Mouse (Mus musculus) WW6 (cell line): Measurements from ENCODE around the gene Supt6.

Experiments
- DNase-seq: peaks from one replicate; pipeline ENCODE4 v3.0.0-alpha.2; 2013; ENCODE audit warnings: low read depth, low spot score

Supt6 gene

GRCm38 (mm10) chr11:78167257-78167959 lies 78.4 kb downstream of the Supt6 start:
- no peak for DNase-seq

DNA sequence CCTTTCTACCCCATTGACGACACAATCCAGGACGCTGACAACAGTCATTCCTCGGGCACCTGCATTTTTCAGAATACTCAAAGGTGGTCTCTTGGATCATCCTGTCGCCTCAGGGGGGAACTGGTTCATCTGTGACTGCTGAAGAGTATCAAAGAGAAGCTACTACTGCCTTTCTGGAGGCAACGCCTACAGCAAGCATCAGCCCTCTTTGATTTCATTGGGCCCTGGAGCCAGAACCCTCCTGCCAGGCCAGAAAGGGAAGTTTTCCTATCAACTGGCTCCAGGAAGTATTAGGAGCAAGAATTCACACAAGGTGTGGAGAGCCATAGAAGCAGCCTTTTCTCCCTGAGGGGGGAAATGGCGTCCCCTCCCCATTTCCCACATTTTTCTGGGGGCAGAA lies 79.1 kb downstream of the Supt6 start:
- DNase-seq = no peak

DNA sequence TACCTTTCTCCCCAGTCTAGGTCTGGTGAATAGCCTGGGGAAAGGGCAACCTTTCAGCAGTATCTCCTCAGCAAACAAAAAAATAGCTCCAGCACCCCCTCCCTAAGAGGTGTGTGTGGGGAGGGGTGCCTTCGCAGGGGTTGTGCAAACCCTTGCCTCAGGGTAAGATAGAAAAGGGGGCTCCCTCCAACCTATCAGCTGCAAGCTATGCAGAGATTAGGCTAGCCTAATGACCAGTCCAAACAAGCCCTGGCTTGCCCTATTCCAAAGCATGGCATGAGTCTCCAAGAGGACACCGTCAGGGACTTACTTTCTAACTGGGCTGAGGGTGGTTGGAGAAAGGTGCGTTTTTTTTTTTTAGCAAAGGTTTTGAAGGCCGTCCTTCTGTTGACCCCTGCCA lies 79.6 kb downstream of the Supt6 start:
- DNase-seq = no peak

DNA sequence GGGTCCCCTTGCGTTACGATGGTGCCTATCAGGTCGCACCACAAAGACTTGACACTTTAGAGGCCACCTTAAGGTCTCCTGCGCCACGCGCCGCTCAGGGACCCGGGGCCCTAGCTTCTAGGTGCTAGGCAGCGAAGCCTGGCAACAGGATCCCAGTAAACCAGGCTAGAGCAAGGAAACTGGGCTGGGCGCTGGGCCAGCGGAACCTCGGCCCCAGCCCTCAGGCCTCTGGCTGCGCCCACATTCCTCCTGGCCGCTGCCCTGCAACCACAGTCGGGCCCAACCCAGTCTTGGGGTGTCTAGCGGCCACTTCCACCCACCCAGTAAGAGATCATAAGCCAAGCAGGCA lies 80.1 kb downstream of the Supt6 start:
- DNase-seq = no peak

- no peak for DNase-seq
These were observed 80.6 kb downstream of the Supt6 start, which contains the start of gene Traf4 for GRCm38 (mm10) chr11:78164924-78165760. Traf4 (minus strand) TSS chr11:78165589.

DNA sequence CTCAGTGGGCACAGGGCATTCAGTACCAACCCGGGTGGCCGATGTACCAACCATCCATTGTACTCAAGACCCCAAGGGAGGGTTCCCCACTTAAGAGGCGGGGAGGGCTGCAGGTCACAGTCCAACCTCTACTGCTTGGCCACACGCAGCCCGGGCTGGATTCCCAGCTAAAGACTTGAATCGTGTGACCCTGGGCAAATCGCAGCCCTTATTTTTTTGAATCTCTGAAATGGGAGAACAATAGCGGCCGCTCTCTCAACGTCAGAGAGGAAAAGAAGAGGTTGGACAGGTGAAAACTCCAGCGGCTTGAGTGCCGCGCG lies 81.2 kb downstream of the Supt6 start:
- no peak for DNase-seq

DNA sequence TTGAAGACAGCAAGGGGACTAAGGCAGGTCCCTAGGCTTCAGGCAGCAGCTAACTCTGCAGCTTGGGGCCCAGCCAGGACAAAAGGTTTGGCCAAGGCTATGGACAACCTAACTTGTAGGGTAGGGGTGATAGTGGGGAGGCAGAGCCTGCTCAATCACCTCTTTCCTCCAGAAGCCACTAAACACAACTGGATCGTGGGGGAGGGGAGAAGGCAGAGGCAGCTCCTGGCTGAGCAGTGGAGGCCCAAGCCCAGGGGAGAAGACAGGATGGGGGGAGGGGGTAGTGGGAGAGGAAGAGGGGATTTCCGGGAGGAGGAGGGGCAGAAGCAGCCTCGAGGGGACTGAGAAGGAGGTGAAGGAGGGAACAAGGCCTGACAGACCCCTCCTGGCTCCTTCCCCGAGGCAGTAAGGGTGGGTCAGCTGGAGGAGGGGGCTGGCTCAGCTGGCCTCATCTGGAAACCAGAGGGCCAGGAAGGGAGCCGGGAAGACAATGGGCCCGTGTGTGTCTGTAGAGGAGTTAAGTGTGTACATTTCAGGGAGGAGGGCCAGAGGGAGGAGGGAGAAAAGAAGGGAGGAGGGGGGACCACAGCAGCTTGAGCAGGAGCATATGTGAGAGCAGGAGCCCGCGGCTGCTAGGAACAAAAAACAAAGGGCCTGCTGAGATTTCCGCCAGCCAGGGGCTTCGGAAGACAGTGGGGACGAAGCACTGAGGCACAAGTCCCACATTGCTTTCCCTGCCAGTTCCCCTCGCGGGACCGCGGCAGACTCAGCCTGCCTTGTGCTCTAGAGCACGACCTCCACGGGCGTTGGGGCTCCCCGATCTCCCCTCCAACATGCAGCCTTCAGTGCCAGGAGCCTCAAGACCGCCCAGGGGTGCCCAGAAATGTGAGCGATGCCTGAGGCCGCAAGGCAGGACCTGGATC lies 81.8 kb downstream of the Supt6 start:
- DNase-seq = no peak

DNA sequence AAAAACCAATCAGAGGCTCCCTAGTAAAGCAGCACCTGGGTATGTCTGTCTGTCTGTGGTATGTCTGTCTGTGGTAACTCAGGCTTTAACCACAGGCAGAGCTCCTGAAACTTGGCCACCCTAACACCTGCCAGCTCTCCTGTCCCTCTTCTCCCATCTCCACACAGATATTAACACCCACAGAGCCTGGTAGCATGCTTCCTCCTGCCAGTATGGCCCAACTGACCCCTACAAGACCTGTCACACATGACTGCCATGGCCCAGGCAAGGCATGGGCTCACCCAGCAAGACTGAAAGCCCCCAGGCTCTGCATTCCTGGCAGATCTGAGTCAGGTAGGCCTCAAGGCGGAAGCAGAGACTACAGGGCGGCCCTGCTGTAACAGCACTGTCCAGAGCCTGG lies 82.7 kb downstream of the Supt6 start:
- no peak for DNase-seq

DNA sequence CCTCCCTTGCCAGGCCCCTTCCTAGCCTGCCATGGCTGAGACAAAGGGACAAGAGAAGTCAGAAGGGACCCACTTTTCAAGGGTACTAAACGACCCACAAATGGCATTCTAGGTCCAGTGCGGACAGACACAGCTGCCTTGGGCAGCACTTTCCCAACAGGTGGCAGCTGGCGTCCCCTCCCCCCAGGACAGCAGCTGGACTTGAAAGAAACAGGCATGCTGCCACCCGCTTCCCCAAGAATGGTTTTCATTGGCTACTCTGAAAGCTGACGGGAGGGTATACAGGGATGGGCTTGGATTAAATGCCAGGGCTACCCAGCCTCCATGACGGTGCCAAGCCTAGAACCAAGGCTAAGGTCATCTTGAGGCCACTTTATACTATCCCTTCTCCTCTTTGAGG lies 83.3 kb downstream of the Supt6 start:
- DNase-seq = no peak

DNA sequence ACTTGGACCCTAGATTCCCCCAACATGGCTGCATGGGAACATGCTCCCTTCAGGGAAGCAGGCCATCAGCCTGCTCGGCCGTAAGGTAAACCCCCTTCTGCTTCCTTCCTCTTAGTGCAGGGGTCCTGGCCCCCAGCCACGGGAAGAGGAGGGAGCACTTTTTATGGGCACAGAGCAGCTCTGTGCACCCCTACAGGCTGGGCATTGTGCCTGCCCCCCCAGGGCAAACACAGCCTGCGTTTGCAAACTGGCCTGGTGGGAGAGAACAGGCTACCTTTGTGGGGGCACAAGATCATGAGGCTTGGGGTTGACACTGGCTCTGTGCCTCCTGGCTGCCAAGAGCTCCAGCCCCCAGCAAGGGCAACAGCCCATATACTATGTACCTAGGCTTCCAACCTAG lies 83.8 kb downstream of the Supt6 start:
- no peak for DNase-seq

DNA sequence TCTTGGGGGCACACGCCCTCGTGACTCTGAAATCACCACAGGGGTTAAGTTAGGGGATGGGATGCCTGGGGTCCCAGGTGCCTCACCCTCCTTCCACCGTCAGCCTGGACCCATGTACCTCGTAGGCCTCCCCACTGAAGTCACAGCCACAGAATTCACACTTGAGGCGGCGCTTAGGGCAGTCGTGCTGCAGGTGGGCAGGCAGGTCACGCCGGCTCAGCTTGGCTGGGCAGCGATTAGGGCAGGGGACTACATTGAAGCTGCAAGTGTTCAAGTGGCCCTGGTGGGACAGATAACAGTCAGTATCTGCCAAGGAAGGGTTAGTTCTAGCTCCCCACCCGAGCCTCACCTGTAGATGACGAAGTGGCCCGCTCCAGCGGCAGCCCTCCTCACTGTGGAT lies 84.6 kb downstream of the Supt6 start:
- DNase-seq = no peak

DNA sequence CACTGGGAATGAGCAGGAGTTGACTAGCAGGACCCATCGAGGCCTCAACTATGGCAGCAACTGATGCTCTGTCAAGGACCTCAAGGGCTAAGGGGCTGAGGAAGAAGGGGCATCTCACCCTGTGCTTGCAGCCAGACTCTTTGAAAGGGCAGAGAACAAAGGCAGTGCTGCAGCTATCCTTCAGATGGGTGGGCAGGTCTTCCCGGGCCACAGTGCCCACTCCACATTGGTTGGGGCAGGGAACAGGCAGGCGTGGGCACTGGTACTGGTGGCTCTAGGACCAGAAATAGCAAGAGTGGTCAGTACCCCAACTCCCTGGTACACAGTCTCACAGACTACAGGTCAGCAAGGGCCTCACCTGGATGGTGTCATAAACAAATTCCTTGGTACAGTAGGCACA lies 85.1 kb downstream of the Supt6 start:
- no peak for DNase-seq

GRCm38 (mm10) chr11:78160171-78160570 lies 85.6 kb downstream of the Supt6 start:
- no peak for DNase-seq

- no peak for DNase-seq
These were observed 86.2 kb downstream of the Supt6 start for GRCm38 (mm10) chr11:78159557-78159956.

DNA sequence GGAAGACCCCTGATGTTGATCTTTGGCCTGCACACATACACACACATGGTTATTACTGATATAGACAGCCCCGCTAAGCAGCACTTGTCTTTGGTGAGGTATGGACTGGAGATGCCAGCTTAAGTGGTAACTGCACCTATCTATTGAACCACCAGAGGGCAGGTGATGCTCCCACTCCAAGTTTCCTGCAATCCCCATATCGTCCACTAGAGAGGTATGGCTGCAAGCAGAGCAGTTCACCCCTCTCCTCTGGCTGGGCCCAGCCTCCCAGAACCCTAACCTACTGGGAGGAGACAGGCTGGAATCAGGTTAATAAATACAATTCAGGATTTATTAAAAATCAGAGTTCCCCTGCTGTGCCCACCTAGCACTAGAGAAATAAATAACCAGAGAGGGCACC lies 86.7 kb downstream of the Supt6 start:
- DNase-seq = peak; percentile 89
